Mouse (Mus musculus) bone marrow, adult 2 months (tissue): Measurements from ENCODE around the gene Zfp697.

Source experiments
- CTCF ChIP-seq: fragments of 200-500 bp; IDR thresholded peaks from 2 replicates; pipeline ENCODE4 v1.5.1; 2011; ENCODE audit warnings: low read length, control low read depth; ENCODE audit not compliant: control insufficient read depth, insufficient read depth
- POLR2A ChIP-seq: fragments of 200-500 bp; IDR thresholded peaks from 2 replicates; pipeline ENCODE4 v1.6.1; 2011; ENCODE audit warnings: low read depth, mild to moderate bottlenecking, control low read depth, low read length, borderline replicate concordance; ENCODE audit not compliant: control insufficient read depth

GRCm38 (mm10) chr3:98428928-98429525, 46.8 kb downstream of the Zfp697 start:
- TF ChIP-seq CTCF (no peak), POLR2A (no peak)
